Mouse (Mus musculus): ENCODE results near the gene 7530416G11Rik.

7530416G11Rik gene

GRCm38 (mm10) chr15:85479919-85480318, 23.1 kb downstream of the 7530416G11Rik start:
- no peak for DNase-seq (ENCODE audit: low spot score)

GRCm38 (mm10) chr15:85479365-85479764, 23.7 kb downstream of the 7530416G11Rik start:
- DNase-seq (ENCODE audit: low spot score): no peak

- DNase-seq (ENCODE audit: low spot score): peak; percentile 49
Measured at GRCm38 (mm10) chr15:85477584-85477983, 25.4 kb downstream of the 7530416G11Rik start.

- no peak for DNase-seq (ENCODE audit: low spot score)
Measured at GRCm38 (mm10) chr15:85474697-85475096, 28.3 kb downstream of the 7530416G11Rik start.

- DNase-seq (ENCODE audit: low spot score): peak; percentile 60
Measured at GRCm38 (mm10) chr15:85469401-85469800, 33.6 kb downstream of the 7530416G11Rik start.

GRCm38 (mm10) chr15:85466456-85467067, 36.5 kb downstream of the 7530416G11Rik start:
- DNase-seq (ENCODE audit: low spot score): no peak

- DNase-seq (ENCODE audit: low spot score): peak; percentile 25
Measured at GRCm38 (mm10) chr15:85464823-85465565, 38.0 kb downstream of the 7530416G11Rik start.

GRCm38 (mm10) chr15:85464190-85464589, 38.8 kb downstream of the 7530416G11Rik start:
- DNase-seq (ENCODE audit: low spot score): no peak

GRCm38 (mm10) chr15:85463027-85463790, 39.8 kb downstream of the 7530416G11Rik start:
- no peak for DNase-seq (ENCODE audit: low spot score)

GRCm38 (mm10) chr15:85462138-85462537, 40.9 kb downstream of the 7530416G11Rik start:
- DNase-seq (ENCODE audit: low spot score): no peak

- no peak for DNase-seq (ENCODE audit: low spot score)
Measured at GRCm38 (mm10) chr15:85461541-85461940, 41.5 kb downstream of the 7530416G11Rik start.

GRCm38 (mm10) chr15:85458631-85459082, 44.4 kb downstream of the 7530416G11Rik start:
- no peak for DNase-seq (ENCODE audit: low spot score)

GRCm38 (mm10) chr15:85457838-85458237, 45.2 kb downstream of the 7530416G11Rik start:
- no peak for DNase-seq (ENCODE audit: low spot score)

- no peak for DNase-seq (ENCODE audit: low spot score)
Measured at GRCm38 (mm10) chr15:85456891-85457290, 46.1 kb downstream of the 7530416G11Rik start.

GRCm38 (mm10) chr15:85446652-85447051, 56.4 kb downstream of the 7530416G11Rik start:
- no peak for DNase-seq (ENCODE audit: low spot score)
